Mouse (Mus musculus): ENCODE measurements around the gene Cops4. TPM values are rescaled to one million over a fixed set of nuclear protein-coding genes. Genes with fewer than 3 reads are reported as not detected.

Gene Cops4
- total RNA-seq, 1 experiment from 2014 or later: 166 TPM

- ATAC-seq (replicated peaks in 1 of 2; ENCODE audit: insufficient read depth in 1 of 2, low FRiP score in 2 of 2, low TSS enrichment in 1 of 2, low read depth in 1 of 2, poor library complexity in 2 of 2, severe bottlenecking in 2 of 2): no peak
These were observed 50.1 kb downstream of the Cops4 start for GRCm38 (mm10) chr5:100568177-100568576.

- no peak for ATAC-seq (replicated peaks in 1 of 2; ENCODE audit: insufficient read depth in 1 of 2, low FRiP score in 2 of 2, low TSS enrichment in 1 of 2, low read depth in 1 of 2, poor library complexity in 2 of 2, severe bottlenecking in 2 of 2)
These were observed 50.7 kb downstream of the Cops4 start for GRCm38 (mm10) chr5:100568802-100569201.

- peak; percentile 36 to 65; a peak in 3 of 4 replicates for ATAC-seq (replicated peaks in 1 of 2; ENCODE audit: insufficient read depth in 1 of 2, low FRiP score in 2 of 2, low TSS enrichment in 1 of 2, low read depth in 1 of 2, poor library complexity in 2 of 2, severe bottlenecking in 2 of 2)
These were observed 51.3 kb downstream of the Cops4 start for GRCm38 (mm10) chr5:100569250-100569934.

- peak in 1 of 2 experiments; percentile 41; a peak in 1 of 4 replicates for ATAC-seq (replicated peaks in 1 of 2; ENCODE audit: insufficient read depth in 1 of 2, low FRiP score in 2 of 2, low TSS enrichment in 1 of 2, low read depth in 1 of 2, poor library complexity in 2 of 2, severe bottlenecking in 2 of 2)
These were observed 52.0 kb downstream of the Cops4 start for GRCm38 (mm10) chr5:100569997-100570595.

GRCm38 (mm10) chr5:100570716-100571115 lies 52.6 kb downstream of the Cops4 start:
- ATAC-seq (replicated peaks in 1 of 2; ENCODE audit: insufficient read depth in 1 of 2, low FRiP score in 2 of 2, low TSS enrichment in 1 of 2, low read depth in 1 of 2, poor library complexity in 2 of 2, severe bottlenecking in 2 of 2): no peak

GRCm38 (mm10) chr5:100572069-100572468 lies 54.0 kb downstream of the Cops4 start, which contains the start of gene Plac8:
TSS of gene Plac8 (minus strand) at chr5:100572245.
- peak; percentile 57 to 72 for ATAC-seq (replicated peaks in 1 of 2; ENCODE audit: insufficient read depth in 1 of 2, low FRiP score in 2 of 2, low TSS enrichment in 1 of 2, low read depth in 1 of 2, poor library complexity in 2 of 2, severe bottlenecking in 2 of 2)

- no peak for ATAC-seq (replicated peaks in 1 of 2; ENCODE audit: insufficient read depth in 1 of 2, low FRiP score in 2 of 2, low TSS enrichment in 1 of 2, low read depth in 1 of 2, poor library complexity in 2 of 2, severe bottlenecking in 2 of 2)
These were observed 55.1 kb downstream of the Cops4 start for GRCm38 (mm10) chr5:100573256-100573655.

- peak in 1 of 2 experiments; percentile 50; a peak in 1 of 4 replicates for ATAC-seq (replicated peaks in 1 of 2; ENCODE audit: insufficient read depth in 1 of 2, low FRiP score in 2 of 2, low TSS enrichment in 1 of 2, low read depth in 1 of 2, poor library complexity in 2 of 2, severe bottlenecking in 2 of 2)
These were observed 56.7 kb downstream of the Cops4 start for GRCm38 (mm10) chr5:100574771-100575170.

- ATAC-seq (replicated peaks in 1 of 2; ENCODE audit: insufficient read depth in 1 of 2, low FRiP score in 2 of 2, low TSS enrichment in 1 of 2, low read depth in 1 of 2, poor library complexity in 2 of 2, severe bottlenecking in 2 of 2): no peak
These were observed 60.8 kb downstream of the Cops4 start for GRCm38 (mm10) chr5:100578863-100579411.

GRCm38 (mm10) chr5:100581622-100582434 lies 63.7 kb downstream of the Cops4 start:
- ATAC-seq (replicated peaks in 1 of 2; ENCODE audit: insufficient read depth in 1 of 2, low FRiP score in 2 of 2, low TSS enrichment in 1 of 2, low read depth in 1 of 2, poor library complexity in 2 of 2, severe bottlenecking in 2 of 2): no peak

- ATAC-seq (replicated peaks in 1 of 2; ENCODE audit: insufficient read depth in 1 of 2, low FRiP score in 2 of 2, low TSS enrichment in 1 of 2, low read depth in 1 of 2, poor library complexity in 2 of 2, severe bottlenecking in 2 of 2): peak; percentile 30 to 61; a peak in 3 of 4 replicates
These were observed 64.3 kb downstream of the Cops4 start for GRCm38 (mm10) chr5:100582435-100582826.

GRCm38 (mm10) chr5:100583066-100583465 lies 65.0 kb downstream of the Cops4 start:
- no peak for ATAC-seq (replicated peaks in 1 of 2; ENCODE audit: insufficient read depth in 1 of 2, low FRiP score in 2 of 2, low TSS enrichment in 1 of 2, low read depth in 1 of 2, poor library complexity in 2 of 2, severe bottlenecking in 2 of 2)

GRCm38 (mm10) chr5:100585206-100585644 lies 67.1 kb downstream of the Cops4 start:
- peak; percentile 92 to 93 for ATAC-seq (replicated peaks in 1 of 2; ENCODE audit: insufficient read depth in 1 of 2, low FRiP score in 2 of 2, low TSS enrichment in 1 of 2, low read depth in 1 of 2, poor library complexity in 2 of 2, severe bottlenecking in 2 of 2)

- no peak for ATAC-seq (replicated peaks in 1 of 2; ENCODE audit: insufficient read depth in 1 of 2, low FRiP score in 2 of 2, low TSS enrichment in 1 of 2, low read depth in 1 of 2, poor library complexity in 2 of 2, severe bottlenecking in 2 of 2)
These were observed 67.5 kb downstream of the Cops4 start for GRCm38 (mm10) chr5:100585657-100586056.

- ATAC-seq (replicated peaks in 1 of 2; ENCODE audit: insufficient read depth in 1 of 2, low FRiP score in 2 of 2, low TSS enrichment in 1 of 2, low read depth in 1 of 2, poor library complexity in 2 of 2, severe bottlenecking in 2 of 2): no peak
These were observed 69.0 kb downstream of the Cops4 start for GRCm38 (mm10) chr5:100587136-100587535.

- ATAC-seq (replicated peaks in 1 of 2; ENCODE audit: insufficient read depth in 1 of 2, low FRiP score in 2 of 2, low TSS enrichment in 1 of 2, low read depth in 1 of 2, poor library complexity in 2 of 2, severe bottlenecking in 2 of 2): no peak
These were observed 69.5 kb downstream of the Cops4 start for GRCm38 (mm10) chr5:100587626-100588025.

- ATAC-seq (replicated peaks in 1 of 2; ENCODE audit: insufficient read depth in 1 of 2, low FRiP score in 2 of 2, low TSS enrichment in 1 of 2, low read depth in 1 of 2, poor library complexity in 2 of 2, severe bottlenecking in 2 of 2): peak in 1 of 2 experiments; percentile 37; a peak in 2 of 4 replicates
These were observed 72.4 kb downstream of the Cops4 start for GRCm38 (mm10) chr5:100590505-100590904.
